Mouse (Mus musculus) neural tube, embryonic 15.5 days (tissue): ENCODE data around the gene Plekha5. TPM values are rescaled to one million over a fixed set of nuclear protein-coding genes. Genes with fewer than 3 reads are reported as not detected.
"Not testable (repeated sequence)": the region's sequence is repeated elsewhere in the genome, so short reads cannot be mapped to it uniquely, and the experiment has no call there.

Experiments used
- ATAC-seq: fragments of 200-750 bp; cut with Nextera tagmentation; 2 replicates; pipeline ENCODE4 v1.8.0; 2017; ENCODE audit warnings: mild to moderate bottlenecking, moderate TSS enrichment, moderate library complexity; ENCODE audit not compliant: low FRiP score
- H3K27ac ChIP-seq: fragments of 300-500 bp; sonication (generic); replicated peaks from 2 replicates; pipeline ENCODE4 v1.5.1; 2015; ENCODE audit warnings: mild to moderate bottlenecking, inconsistent platforms
- H3K27me3 ChIP-seq: fragments of 300-500 bp; sonication (generic); replicated peaks from 2 replicates; pipeline ENCODE4 v1.6.1; 2015; ENCODE audit warnings: inconsistent platforms
- H3K36me3 ChIP-seq: fragments of 300-500 bp; sonication (generic); 2 replicates; pipeline ENCODE4 v1.6.1; 2015; ENCODE audit warnings: inconsistent platforms
- H3K4me1 ChIP-seq: fragments of 300-500 bp; sonication (generic); 2 replicates; pipeline ENCODE4 v1.6.1; 2015; ENCODE audit warnings: inconsistent platforms
- H3K4me2 ChIP-seq: fragments of 300-500 bp; sonication (generic); 2 replicates; pipeline ENCODE4 v1.6.1; 2015; ENCODE audit warnings: inconsistent platforms, mild to moderate bottlenecking, moderate library complexity
- H3K4me3 ChIP-seq: fragments of 300-500 bp; sonication (generic); replicated peaks from 2 replicates; pipeline ENCODE4 v1.5.1; 2015; ENCODE audit warnings: mild to moderate bottlenecking, inconsistent platforms
- H3K9ac ChIP-seq: fragments of 300-500 bp; sonication (generic); replicated peaks from 2 replicates; pipeline ENCODE4 v1.6.1; 2015; ENCODE audit warnings: mild to moderate bottlenecking, inconsistent platforms
- H3K9me3 ChIP-seq: fragments of 300-500 bp; sonication (generic); replicated peaks from 2 replicates; pipeline ENCODE4 v1.6.1; 2016; ENCODE audit warnings: inconsistent platforms
- WGBS: fragments of 180-500 bp; shearing (Covaris S2); methylation state at CpG from one replicate; pipeline ENCODE4 v1.1.7; 2015; ENCODE audit warnings: mixed read lengths; 5-methylcytosine and 5-hydroxymethylcytosine counted together
- polyA plus RNA-seq: library from polyadenylated mRNA; unstranded; fragments of >200 nt; fragmentation: Nextera tagmentation; extraction: Ambion mirVana; gene quantifications from 2 replicates; pipeline ENCODE4 v1.2.1, GENCODE M21; 2015

The Plekha5 gene
- polyA plus RNA-seq, 1 experiment from 2014 or later = 33.9 TPM

DNA sequence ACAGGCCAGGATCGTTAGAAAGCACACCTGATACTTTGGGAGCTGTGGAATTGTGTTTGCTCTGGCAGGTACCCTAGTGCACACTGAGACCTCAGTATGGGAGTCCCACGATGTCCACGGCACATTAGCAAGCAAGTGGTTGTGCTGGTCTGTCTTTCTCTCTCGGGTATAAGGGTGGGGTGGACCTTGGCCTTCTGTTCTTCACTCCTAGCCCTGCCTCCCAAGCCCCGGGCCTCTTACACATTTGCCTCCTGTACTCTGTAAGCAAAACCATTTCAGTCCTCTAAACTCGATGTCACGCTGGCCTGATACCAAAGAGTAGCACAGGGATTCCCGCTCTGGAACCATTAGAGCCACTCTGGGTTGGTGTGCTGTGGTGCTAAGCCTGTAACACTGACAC, 168.9 kb downstream of the Plekha5 start:
- ATAC-seq = no peak
- Histone ChIP-seq H3K9me3 (no peaks in the 10 kb centered on the region), H3K36me3 (peaks cover 76% of the 10 kb centered on the region)

GRCm38 (mm10) chr6:140593420-140594170, 169.7 kb downstream of the Plekha5 start:
- no peak overlapping the region for H3K27ac ChIP-seq
- H3K36me3 ChIP-seq = peaks cover 67% of the 10 kb centered on the region
- H3K9me3 ChIP-seq = no peaks in the 10 kb centered on the region
- no peak overlapping the region for H3K4me2 ChIP-seq
- H3K4me1 ChIP-seq = 0 out of 2 replicates have a peak, but pooled peaks cover 3% of the 10 kb centered on the region
- H3K4me3 ChIP-seq = no peak overlapping the region
- H3K27me3 ChIP-seq = no peaks in the 10 kb centered on the region
- H3K9ac ChIP-seq = no peak overlapping the region
- no peak for ATAC-seq
- 84% methylated on average over 17 of the region's 17 CpGs for WGBS

More for the DNA sequence above, 168.9 kb downstream of the Plekha5 start:
- Histone ChIP-seq H3K4me1 (0 out of 2 replicates have a peak, but pooled peaks cover 3% of the 10 kb centered on the region), H3K27ac (no peak overlapping the region), H3K27me3 (no peaks in the 10 kb centered on the region), H3K4me2 (no peak overlapping the region), H3K4me3 (no peak overlapping the region), H3K9ac (no peak overlapping the region)
- WGBS = 92% methylated on average over 8 of the region's 8 CpGs

- H3K4me3 ChIP-seq, H3K4me1 ChIP-seq, H3K27ac ChIP-seq, H3K9me3 ChIP-seq, H3K27me3 ChIP-seq, H3K4me2 ChIP-seq, ATAC-seq, H3K9ac ChIP-seq: not testable (repeated sequence)
- H3K36me3 ChIP-seq = peaks cover 55% of the 10 kb centered on the region
- WGBS = 88% methylated on average over 6 of the region's 6 CpGs
These were observed 171.7 kb downstream of the Plekha5 start for GRCm38 (mm10) chr6:140595551-140595950.

GRCm38 (mm10) chr6:140597381-140598329, 173.8 kb downstream of the Plekha5 start:
- no peak overlapping the region for H3K4me2 ChIP-seq
- H3K4me1 ChIP-seq = 0 out of 2 replicates have a peak, but pooled peaks cover 3% of the 10 kb centered on the region

DNA sequence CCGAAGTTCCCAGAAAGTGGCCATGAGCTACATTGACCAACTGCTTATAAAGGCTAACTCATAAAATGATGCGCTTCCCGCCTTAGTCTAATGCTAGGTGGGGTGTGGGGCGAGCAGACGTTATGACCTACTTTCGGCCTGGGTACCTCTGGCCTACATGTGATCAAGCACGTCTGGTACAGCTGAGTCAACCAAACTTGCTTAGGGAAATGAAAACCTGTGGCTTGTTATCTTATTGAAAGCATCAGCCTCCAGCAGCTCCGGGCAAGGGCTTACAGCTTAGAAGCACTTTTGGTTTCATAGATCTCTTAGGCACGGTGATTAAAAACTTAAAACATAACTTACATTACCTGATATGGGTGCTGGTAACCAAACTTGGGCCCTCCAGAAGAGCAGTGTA, 174.7 kb downstream of the Plekha5 start:
- Histone ChIP-seq H3K4me2 (no peak overlapping the region), H3K36me3 (peaks cover 30% of the 10 kb centered on the region), H3K27ac (no peak overlapping the region), H3K4me1 (0 out of 2 replicates have a peak, but pooled peaks cover 6% of the 10 kb centered on the region), H3K4me3 (no peak overlapping the region), H3K9ac (no peak overlapping the region), H3K27me3 (no peaks in the 10 kb centered on the region), H3K9me3 (no peaks in the 10 kb centered on the region)
- 93% methylated on average over 9 of the region's 9 CpGs for WGBS
- no peak for ATAC-seq

More at GRCm38 (mm10) chr6:140597381-140598329, 173.8 kb downstream of the Plekha5 start:
- no peak overlapping the region for H3K4me3 ChIP-seq
- WGBS = 44% methylated on average over 15 of the region's 15 CpGs
- H3K27ac ChIP-seq = no peak overlapping the region
- no peaks in the 10 kb centered on the region for H3K9me3 ChIP-seq
- H3K27me3 ChIP-seq = no peaks in the 10 kb centered on the region
- H3K9ac ChIP-seq = no peak overlapping the region
- peaks cover 37% of the 10 kb centered on the region for H3K36me3 ChIP-seq
- ATAC-seq = no peak

DNA sequence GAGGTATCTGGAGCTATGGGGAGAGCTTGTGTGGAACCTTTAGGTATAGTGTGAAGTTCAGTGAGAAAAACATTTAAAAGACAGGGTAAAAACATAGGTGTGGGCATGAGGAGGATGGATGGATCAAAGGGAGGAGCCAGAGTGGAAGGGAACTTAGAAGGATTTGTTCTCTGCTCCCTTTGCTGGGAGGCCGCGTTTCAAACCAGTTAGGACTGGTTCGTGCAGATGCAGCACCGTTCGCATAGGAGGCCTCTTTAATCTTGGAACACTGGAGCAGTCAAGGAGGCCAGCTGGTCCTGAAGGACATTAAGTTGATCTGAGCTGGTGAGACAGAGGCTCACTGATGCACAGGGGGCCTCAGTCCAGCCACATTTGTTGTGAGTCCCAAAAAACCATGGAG, 175.5 kb downstream of the Plekha5 start:
- WGBS = 85% methylated on average over 5 of the region's 5 CpGs

DNA sequence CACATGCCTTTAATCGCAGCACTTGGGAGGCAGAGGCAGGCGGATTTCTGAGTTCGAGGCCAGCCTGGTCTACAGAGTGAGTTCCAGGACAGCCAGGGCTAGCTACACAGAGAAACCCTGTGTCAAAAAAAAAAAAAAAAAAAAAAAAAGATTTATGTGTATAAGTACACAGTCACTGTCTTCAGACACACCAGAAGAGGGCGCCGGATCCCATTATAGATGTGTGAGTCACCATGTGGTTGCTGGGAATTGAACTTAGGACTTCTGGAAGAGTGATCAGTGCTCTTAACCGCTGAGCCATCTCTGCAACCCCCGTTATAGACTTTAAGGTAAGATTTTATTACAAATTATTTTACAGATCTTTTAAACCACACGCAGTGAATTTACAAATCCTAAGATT, 176.8 kb downstream of the Plekha5 start:
- peaks cover 16% of the 10 kb centered on the region for H3K36me3 ChIP-seq
- H3K4me1 ChIP-seq, H3K27me3 ChIP-seq, ATAC-seq, H3K4me3 ChIP-seq, H3K9ac ChIP-seq, H3K4me2 ChIP-seq, H3K27ac ChIP-seq, H3K9me3 ChIP-seq: not testable (repeated sequence)
- WGBS = 93% methylated on average over 8 of the region's 8 CpGs

More for the DNA sequence above, 175.5 kb downstream of the Plekha5 start:
- H3K4me3 ChIP-seq = no peak overlapping the region
- H3K4me2 ChIP-seq = no peak overlapping the region
- peaks cover 22% of the 10 kb centered on the region for H3K36me3 ChIP-seq
- H3K4me1 ChIP-seq = 0 out of 2 replicates have a peak, but pooled peaks cover 8% of the 10 kb centered on the region
- no peak for ATAC-seq
- H3K9me3 ChIP-seq = no peaks in the 10 kb centered on the region
- no peak overlapping the region for H3K9ac ChIP-seq
- H3K27me3 ChIP-seq = no peaks in the 10 kb centered on the region
- no peak overlapping the region for H3K27ac ChIP-seq

GRCm38 (mm10) chr6:140601175-140601574, 177.3 kb downstream of the Plekha5 start:
- no peak overlapping the region for H3K9ac ChIP-seq
- H3K4me1 ChIP-seq = 0 out of 2 replicates have a peak, but pooled peaks cover 8% of the 10 kb centered on the region
- peaks cover 10% of the 10 kb centered on the region for H3K36me3 ChIP-seq
- no peaks in the 10 kb centered on the region for H3K9me3 ChIP-seq
- H3K4me3 ChIP-seq = no peak overlapping the region
- H3K4me2 ChIP-seq = no peak overlapping the region
- ATAC-seq = no peak
- H3K27me3 ChIP-seq = no peaks in the 10 kb centered on the region
- 96% methylated on average over 4 of the region's 4 CpGs for WGBS
- H3K27ac ChIP-seq = no peak overlapping the region

- Histone ChIP-seq H3K27me3 (no peaks in the 10 kb centered on the region), H3K4me1 (0 out of 2 replicates have a peak, but pooled peaks cover 5% of the 10 kb centered on the region), H3K9ac (no peak overlapping the region), H3K9me3 (no peaks in the 10 kb centered on the region), H3K4me3 (no peak overlapping the region), H3K27ac (no peak overlapping the region; the same call in 1 of the 2 replicates), H3K4me2 (no peak overlapping the region), H3K36me3 (no peaks in the 10 kb centered on the region)
- 8% methylated on average over 8 of the region's 8 CpGs for WGBS
- ATAC-seq = no peak
These were observed 179.5 kb downstream of the Plekha5 start for GRCm38 (mm10) chr6:140603228-140603944.

- H3K27me3 ChIP-seq, H3K4me3 ChIP-seq, H3K4me1 ChIP-seq, H3K9me3 ChIP-seq, H3K4me2 ChIP-seq, H3K9ac ChIP-seq, H3K36me3 ChIP-seq, ATAC-seq: not testable (repeated sequence)
- 81% methylated on average over 5 of the region's 5 CpGs for WGBS
- H3K27ac ChIP-seq = 0 out of 2 replicates have a peak overlapping the region, but pooled peaks have one; percentile 3
These were observed 181.3 kb downstream of the Plekha5 start for GRCm38 (mm10) chr6:140605173-140605572.

DNA sequence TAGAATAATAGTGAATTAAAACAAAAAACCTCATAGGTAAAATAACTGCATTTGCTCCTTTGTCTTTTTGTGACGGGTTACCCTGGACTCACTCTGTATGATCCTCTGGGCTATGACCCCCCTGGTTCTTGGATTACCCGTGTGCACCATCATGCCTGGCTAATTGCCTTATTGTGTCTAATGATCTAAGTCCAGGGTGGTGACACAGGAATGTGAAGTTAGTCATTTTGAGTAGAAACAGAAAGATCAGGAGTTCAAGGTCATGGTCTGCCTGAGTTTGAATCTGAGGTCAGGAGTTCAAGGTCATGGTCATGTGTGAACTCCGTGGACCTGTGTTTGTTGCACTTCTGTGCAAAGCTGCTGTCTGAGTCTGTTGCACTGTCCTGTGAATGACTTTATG, 181.9 kb downstream of the Plekha5 start:
- 67% methylated on average over 3 of the region's 3 CpGs for WGBS
- ATAC-seq = no peak
- Histone ChIP-seq H3K4me2 (no peak overlapping the region), H3K36me3 (no peaks in the 10 kb centered on the region), H3K9me3 (no peaks in the 10 kb centered on the region), H3K27me3 (no peaks in the 10 kb centered on the region), H3K27ac (no peak overlapping the region), H3K4me3 (no peak overlapping the region), H3K4me1 (0 out of 2 replicates have a peak, but pooled peaks cover 5% of the 10 kb centered on the region), H3K9ac (no peak overlapping the region)
